In genomic region chr2:152049611-152050270, GRCm38 (mm10) we compare ENCODE assay signal across 11 mouse cellular contexts. TPM values are rescaled to one million over a fixed set of nuclear protein-coding genes. Genes with fewer than 3 reads are reported as not detected.
DNase-seq lines count a peak whose midpoint lies in the region; ATAC-seq and TF ChIP-seq lines count a peak whose summit lies in the region.
"Had no signal": no experiment of that assay in that cellular context is flagged by ENCODE, and none has a peak within 500 bp of the region (broad histone marks: within the 10 kb centered on the region; RNA-seq: fewer than 3 reads in every experiment).

No protein-coding gene starts in this region.

- peaks cover 13% of the 10 kb centered on the region for H3K4me1 ChIP-seq in liver, embryonic 15.5 days (replicated peaks)
- peaks cover 7% of the 10 kb centered on the region; the same call in 1 of the 2 replicates for H3K4me1 ChIP-seq in liver, postnatal 0 days (ENCODE audit: insufficient read depth)
- H3K4me1 ChIP-seq in forebrain, embryonic 13.5 days: peaks cover 62% of the 10 kb centered on the region
- 0 out of 2 replicates have a peak, but pooled peaks cover 5% of the 10 kb centered on the region for H3K4me1 ChIP-seq in intestine, postnatal 0 days (replicated peaks; ENCODE audit: control insufficient read depth, insufficient read depth, low read length)
- peaks cover 60% of the 10 kb centered on the region for H3K4me1 ChIP-seq in neural tube, embryonic 13.5 days (replicated peaks)

- H3K27ac ChIP-seq in liver, embryonic 15.5 days (replicated peaks): no peak overlapping the region
- no peak overlapping the region for H3K27ac ChIP-seq in liver, postnatal 0 days (ENCODE audit: low read depth)
- peak overlapping the region; percentile 97 for H3K27ac ChIP-seq in forebrain, embryonic 13.5 days
- H3K27ac ChIP-seq in intestine, postnatal 0 days (ENCODE audit: low read depth, low read length): no peak overlapping the region
- peak overlapping the region; percentile 97 for H3K27ac ChIP-seq in neural tube, embryonic 13.5 days (replicated peaks)
- H3K27ac ChIP-seq: left cerebral cortex, adult 2 months had no signal

- H3K9ac ChIP-seq in liver, embryonic 15.5 days: no peak overlapping the region
- no peak overlapping the region for H3K9ac ChIP-seq in liver, postnatal 0 days (replicated peaks)
- H3K9ac ChIP-seq in forebrain, embryonic 13.5 days: peak overlapping the region; percentile 77
- H3K9ac ChIP-seq in intestine, postnatal 0 days (ENCODE audit: low read depth, low read length): no peak overlapping the region
- peak overlapping the region; percentile 80 for H3K9ac ChIP-seq in neural tube, embryonic 13.5 days

- TF ChIP-seq CTCF in liver, postnatal 0 days (IDR thresholded peaks at IDR 0.05; ENCODE audit: low read depth): no peak
- TF ChIP-seq CTCF in intestine, postnatal 0 days (IDR thresholded peaks at IDR 0.05; ENCODE audit: low read depth): no peak

- TF ChIP-seq EP300 in liver, postnatal 0 days (IDR thresholded peaks at IDR 0.05; ENCODE audit: low read depth): no peak

- 0 out of 2 replicates have a peak overlapping the region, but pooled peaks have one; percentile 57 for H3K4me2 ChIP-seq in liver, embryonic 15.5 days
- H3K4me2 ChIP-seq in liver, postnatal 0 days (ENCODE audit: low read depth, low read length): no peak overlapping the region
- peak overlapping the region; percentile 87 for H3K4me2 ChIP-seq in forebrain, embryonic 13.5 days
- no peak overlapping the region for H3K4me2 ChIP-seq in intestine, postnatal 0 days (replicated peaks; ENCODE audit: low read depth)
- peak overlapping the region; percentile 83 for H3K4me2 ChIP-seq in neural tube, embryonic 13.5 days

- peaks cover 91% of the 10 kb centered on the region for H3K27me3 ChIP-seq in liver, embryonic 15.5 days
- H3K27me3 ChIP-seq in liver, postnatal 0 days (ENCODE audit: insufficient read depth, low read length): peaks cover 55% of the 10 kb centered on the region
- peaks cover 27% of the 10 kb centered on the region for H3K27me3 ChIP-seq in forebrain, embryonic 13.5 days
- H3K27me3 ChIP-seq in intestine, postnatal 0 days (replicated peaks; ENCODE audit: control insufficient read depth, insufficient read depth, low read length): peaks cover 40% of the 10 kb centered on the region
- peaks cover 25% of the 10 kb centered on the region for H3K27me3 ChIP-seq in neural tube, embryonic 13.5 days

- WGBS in liver, embryonic 15.5 days (ENCODE audit: insufficient replicate concordance): 6% methylated on average over 13 of the region's 13 CpGs
- WGBS in liver, postnatal 0 days (ENCODE audit: insufficient replicate concordance): 7% methylated on average over 13 of the region's 13 CpGs
- 3% methylated on average over 13 of the region's 13 CpGs for WGBS in forebrain, embryonic 13.5 days
- 22% methylated on average over 13 of the region's 13 CpGs for WGBS in intestine, postnatal 0 days
- 3% methylated on average over 13 of the region's 13 CpGs for WGBS in neural tube, embryonic 13.5 days

- H3K4me3 ChIP-seq in liver, embryonic 15.5 days (replicated peaks): no peak overlapping the region
- no peak overlapping the region for H3K4me3 ChIP-seq in liver, postnatal 0 days (ENCODE audit: low read depth, low read length)
- peak overlapping the region; percentile 50 for H3K4me3 ChIP-seq in forebrain, embryonic 13.5 days
- H3K4me3 ChIP-seq in intestine, postnatal 0 days (ENCODE audit: low read depth, low read length): peak overlapping the region; percentile 45; the same call in 1 of the 2 replicates
- H3K4me3 ChIP-seq in neural tube, embryonic 13.5 days: peak overlapping the region; percentile 45

- DNase-seq in liver, postnatal 0 days: no peak
- no peak for DNase-seq in layer of hippocampus, adult 9-11 months
- no peak for DNase-seq in spleen, postnatal 14 days (ENCODE audit: low spot score in 2 of 2)

- H3K36me3 ChIP-seq in liver, embryonic 15.5 days (replicated peaks): no peaks in the 10 kb centered on the region
- no peaks in the 10 kb centered on the region for H3K36me3 ChIP-seq in liver, postnatal 0 days (replicated peaks; ENCODE audit: insufficient read depth, low read length)
- no peaks in the 10 kb centered on the region for H3K36me3 ChIP-seq in forebrain, embryonic 13.5 days (ENCODE audit: poor library complexity, severe bottlenecking)
- H3K36me3 ChIP-seq in intestine, postnatal 0 days (ENCODE audit: control insufficient read depth, insufficient read depth): no peaks in the 10 kb centered on the region
- H3K36me3 ChIP-seq in neural tube, embryonic 13.5 days: no peaks in the 10 kb centered on the region

- no peak for ATAC-seq in liver, embryonic 15.5 days (ENCODE audit: insufficient read depth)
- no peak for ATAC-seq in liver, postnatal 0 days
- ATAC-seq in forebrain, embryonic 13.5 days: no peak
- ATAC-seq in intestine, postnatal 0 days: no peak
- ATAC-seq in neural tube, embryonic 13.5 days (ENCODE audit: low read depth): no peak
- ATAC-seq: Patski had no signal

- H3K9me3 ChIP-seq in liver, embryonic 15.5 days (replicated peaks): no peaks in the 10 kb centered on the region
- no peaks in the 10 kb centered on the region for H3K9me3 ChIP-seq in liver, postnatal 0 days (ENCODE audit: low read length)
- no peaks in the 10 kb centered on the region for H3K9me3 ChIP-seq in forebrain, embryonic 13.5 days (replicated peaks)
- H3K9me3 ChIP-seq in intestine, postnatal 0 days (ENCODE audit: control insufficient read depth): no peaks in the 10 kb centered on the region
- 0 out of 2 replicates have a peak, but pooled peaks cover 3% of the 10 kb centered on the region for H3K9me3 ChIP-seq in neural tube, embryonic 13.5 days

RNA-seq across cellular contexts. Expression of gene Scrt2, which starts 31.6 kb away (rescaled TPM):
- not detected in 2 replicates for polyA plus RNA-seq in liver, embryonic 15.5 days (2015; fragmentation: Nextera tagmentation; extraction: Ambion mirVana)
- not detected in 2 replicates for polyA plus RNA-seq in liver, postnatal 0 days (2015; fragmentation: Nextera tagmentation; extraction: Ambion mirVana)
- polyA plus RNA-seq in forebrain, embryonic 13.5 days (2015; fragmentation: Nextera tagmentation; extraction: Ambion mirVana): 17.5 and 19.9 TPM in 2 replicates
- not detected in 2 replicates for polyA plus RNA-seq in intestine, postnatal 0 days (2015; fragmentation: Nextera tagmentation; extraction: Ambion mirVana)
- polyA plus RNA-seq in neural tube, embryonic 13.5 days (2015; fragmentation: Nextera tagmentation; extraction: Ambion mirVana): 30.0 and 30.2 TPM in 2 replicates
- polyA plus RNA-seq: erythroblast, embryonic 14.5 days; heart, embryonic 16.5 days; Patski had no signal

RNA-seq across cellular contexts. Expression of gene Slc52a3, which starts 53.4 kb away (rescaled TPM):
- 1.1 and 1.3 TPM in 2 replicates for polyA plus RNA-seq in liver, embryonic 15.5 days (2015; fragmentation: Nextera tagmentation; extraction: Ambion mirVana)
- polyA plus RNA-seq in liver, postnatal 0 days (2015; fragmentation: Nextera tagmentation; extraction: Ambion mirVana): 0.43 and 0.53 TPM in 2 replicates
- polyA plus RNA-seq in forebrain, embryonic 13.5 days (2015; fragmentation: Nextera tagmentation; extraction: Ambion mirVana): 0.71 and 0.87 TPM in 2 replicates
- polyA plus RNA-seq in intestine, postnatal 0 days (2015; fragmentation: Nextera tagmentation; extraction: Ambion mirVana): 15.7 and 15.8 TPM in 2 replicates
- 0.99 and 1.1 TPM in 2 replicates for polyA plus RNA-seq in neural tube, embryonic 13.5 days (2015; fragmentation: Nextera tagmentation; extraction: Ambion mirVana)

RNA-seq across cellular contexts. Expression of gene Srxn1, which starts 55.6 kb away (rescaled TPM):
- polyA plus RNA-seq in liver, embryonic 15.5 days (2015; fragmentation: Nextera tagmentation; extraction: Ambion mirVana): 11.1 and 11.6 TPM in 2 replicates
- polyA plus RNA-seq in liver, postnatal 0 days (2015; fragmentation: Nextera tagmentation; extraction: Ambion mirVana): 8.2 and 8.7 TPM in 2 replicates
- polyA plus RNA-seq in forebrain, embryonic 13.5 days (2015; fragmentation: Nextera tagmentation; extraction: Ambion mirVana): 10.3 and 10.7 TPM in 2 replicates
- polyA plus RNA-seq in intestine, postnatal 0 days (2015; fragmentation: Nextera tagmentation; extraction: Ambion mirVana): 102 and 104 TPM in 2 replicates
- 19.0 TPM in 2 replicates for polyA plus RNA-seq in neural tube, embryonic 13.5 days (2015; fragmentation: Nextera tagmentation; extraction: Ambion mirVana)

Comparison
In these comparisons a context has a peak if more than half of its experiments do, and no peak if none do; other contexts are left out.
1. H3K4me2 ChIP-seq: peak in liver, embryonic 15.5 days (single experiment), forebrain, embryonic 13.5 days (single experiment) and neural tube, embryonic 13.5 days (single experiment); none in liver, postnatal 0 days (single experiment) and intestine, postnatal 0 days (single experiment).
2. H3K27ac ChIP-seq: peak in forebrain, embryonic 13.5 days (single experiment) and neural tube, embryonic 13.5 days (single experiment); none in liver, embryonic 15.5 days (single experiment), liver, postnatal 0 days (single experiment) and intestine, postnatal 0 days (single experiment).
3. H3K4me3 ChIP-seq: peak in forebrain, embryonic 13.5 days (single experiment), intestine, postnatal 0 days (single experiment) and neural tube, embryonic 13.5 days (single experiment); none in liver, embryonic 15.5 days (single experiment) and liver, postnatal 0 days (single experiment).
4. H3K9ac ChIP-seq: peak in forebrain, embryonic 13.5 days (single experiment) and neural tube, embryonic 13.5 days (single experiment); none in liver, embryonic 15.5 days (single experiment), liver, postnatal 0 days (single experiment) and intestine, postnatal 0 days (single experiment).
5. RNA of gene Scrt2, which starts 31.6 kb away (polyA plus RNA-seq): 30.0 to 30.2 TPM in neural tube, embryonic 13.5 days and 17.5 to 19.9 TPM in forebrain, embryonic 13.5 days; not detected in intestine, postnatal 0 days, not detected in liver, embryonic 15.5 days and not detected in liver, postnatal 0 days; every median in the first group is over 10 times any median in the second.